Mouse (Mus musculus): ENCODE measurements around the gene Gal3st1. TPM values are rescaled to one million over a fixed set of nuclear protein-coding genes. Genes with fewer than 3 reads are reported as not detected.

The Gal3st1 gene
- polyA plus RNA-seq, 1 experiment from 2014 or later = 1.5 TPM

DNA sequence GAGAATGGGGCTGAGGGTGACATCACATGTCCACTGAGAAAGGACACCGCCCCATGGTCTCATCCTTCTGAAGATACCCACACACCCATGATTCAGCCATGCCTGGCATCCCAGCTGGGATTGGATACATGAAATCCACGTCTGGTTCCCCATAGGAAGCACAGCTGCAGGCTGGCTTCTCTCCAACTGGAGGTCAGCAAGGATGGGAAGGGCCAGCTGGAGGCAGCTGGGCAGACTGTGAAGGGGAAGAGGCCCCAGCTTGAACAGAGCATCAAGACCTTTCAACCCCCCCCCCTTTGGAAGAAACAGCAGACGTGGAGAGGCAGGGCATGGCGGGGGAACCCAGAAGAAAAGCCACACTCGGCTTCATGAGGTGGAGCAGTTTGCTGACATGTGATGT is 63.1 kb downstream of the Gal3st1 start:
- H3K27ac ChIP-seq (ENCODE audit: low read depth, low read length) = no peak overlapping the region
- no peak overlapping the region for H3K4me3 ChIP-seq (ENCODE audit: low read depth, low read length)
- H3K27me3 ChIP-seq (replicated peaks; ENCODE audit: control insufficient read depth, insufficient read depth, low read length) = no peaks in the 10 kb centered on the region
- no peaks in the 10 kb centered on the region for H3K9me3 ChIP-seq (ENCODE audit: control insufficient read depth, low read length)
- no peak for DNase-seq (ENCODE audit: low spot score)
- WGBS = 68% methylated on average over 5 of the region's 5 CpGs
- ATAC-seq (replicated peaks; ENCODE audit: low FRiP score) = no peak
- H3K4me1 ChIP-seq (replicated peaks; ENCODE audit: control insufficient read depth, insufficient read depth, low read length) = no peaks in the 10 kb centered on the region
- H3K4me2 ChIP-seq = no peak overlapping the region
- no peaks in the 10 kb centered on the region for H3K36me3 ChIP-seq (ENCODE audit: control insufficient read depth, insufficient read depth, low read length)
- no peak overlapping the region for H3K9ac ChIP-seq (ENCODE audit: low read depth, low read length)

DNA sequence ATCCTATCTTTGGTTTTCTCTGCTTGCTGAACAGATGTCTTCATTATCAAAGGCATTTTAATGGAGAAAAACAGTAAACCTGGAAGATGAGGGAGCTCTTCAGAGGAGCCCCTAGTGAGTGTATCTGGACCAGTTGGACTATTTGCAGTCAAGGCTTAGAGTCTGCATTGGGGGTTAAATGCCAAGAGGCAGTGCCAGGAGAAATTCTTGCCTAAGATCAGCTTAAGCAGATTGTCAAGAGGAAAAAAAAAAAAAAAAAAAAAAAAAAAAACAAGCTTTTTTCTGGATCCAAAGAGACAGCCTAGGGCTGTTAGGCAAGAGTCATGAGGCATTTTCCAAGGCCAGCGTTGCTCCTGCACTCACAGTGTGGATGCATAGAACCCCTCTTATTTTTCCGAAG is 64.3 kb downstream of the Gal3st1 start:
- ATAC-seq (replicated peaks; ENCODE audit: low FRiP score) = no peak
- 81% methylated on average over 2 of the region's 2 CpGs for WGBS
- no peak overlapping the region for H3K4me3 ChIP-seq (ENCODE audit: low read depth, low read length)
- no peak for DNase-seq (ENCODE audit: low spot score)
- H3K4me2 ChIP-seq = no peak overlapping the region
- no peaks in the 10 kb centered on the region for H3K27me3 ChIP-seq (replicated peaks; ENCODE audit: control insufficient read depth, insufficient read depth, low read length)
- no peaks in the 10 kb centered on the region for H3K36me3 ChIP-seq (ENCODE audit: control insufficient read depth, insufficient read depth, low read length)
- H3K9ac ChIP-seq (ENCODE audit: low read depth, low read length) = no peak overlapping the region
- no peaks in the 10 kb centered on the region for H3K4me1 ChIP-seq (replicated peaks; ENCODE audit: control insufficient read depth, insufficient read depth, low read length)
- no peaks in the 10 kb centered on the region for H3K9me3 ChIP-seq (ENCODE audit: control insufficient read depth, low read length)
- H3K27ac ChIP-seq (ENCODE audit: low read depth, low read length) = no peak overlapping the region

DNA sequence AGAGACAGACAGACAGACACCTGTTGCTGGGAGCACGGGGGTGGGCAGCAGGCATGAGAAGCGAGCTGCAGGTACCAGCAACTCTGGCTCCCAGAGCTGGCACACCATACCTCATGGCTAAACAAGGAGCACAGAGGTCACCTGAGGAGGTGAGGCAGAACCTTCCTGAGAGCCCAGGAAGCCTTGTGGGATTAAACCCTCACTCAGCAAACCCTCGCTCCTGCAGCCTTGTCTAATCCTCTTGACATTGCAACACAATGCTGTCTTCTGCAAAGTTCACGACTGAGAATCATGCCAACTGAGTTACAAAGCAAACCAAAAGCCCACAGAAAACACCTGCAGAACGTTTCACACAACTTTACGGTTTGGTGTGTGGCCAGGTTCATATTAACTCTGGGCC is 65.0 kb downstream of the Gal3st1 start:
- Histone ChIP-seq H3K4me2 (no peak overlapping the region), H3K9ac (ENCODE audit: low read depth, low read length) (no peak overlapping the region), H3K9me3 (ENCODE audit: control insufficient read depth, low read length) (no peaks in the 10 kb centered on the region), H3K36me3 (ENCODE audit: control insufficient read depth, insufficient read depth, low read length) (no peaks in the 10 kb centered on the region), H3K4me1 (replicated peaks; ENCODE audit: control insufficient read depth, insufficient read depth, low read length) (no peaks in the 10 kb centered on the region), H3K27me3 (replicated peaks; ENCODE audit: control insufficient read depth, insufficient read depth, low read length) (no peaks in the 10 kb centered on the region), H3K27ac (ENCODE audit: low read depth, low read length) (no peak overlapping the region), H3K4me3 (ENCODE audit: low read depth, low read length) (no peak overlapping the region)
- DNase-seq (ENCODE audit: low spot score) = no peak
- no peak for ATAC-seq (replicated peaks; ENCODE audit: low FRiP score)
- 79% methylated on average over 6 of the region's 6 CpGs for WGBS

Other genes starting within 250 kb of the Gal3st1 start
- 0.32 and 0.38 TPM in 2 replicates for gene Osbp2, start 119.7 kb upstream of the Gal3st1 start, polyA plus RNA-seq (2014; fragmentation: Nextera tagmentation; extraction: Ambion mirVana)
- gene 4921536K21Rik, start 88.5 kb upstream of the Gal3st1 start, polyA plus RNA-seq (2014; fragmentation: Nextera tagmentation; extraction: Ambion mirVana) = not detected in 2 replicates
- gene Dusp18, start 88.4 kb upstream of the Gal3st1 start, polyA plus RNA-seq (2014; fragmentation: Nextera tagmentation; extraction: Ambion mirVana) = 2.0 and 2.5 TPM in 2 replicates
- 0.97 and 1.4 TPM in 2 replicates for gene Slc35e4, start 69.0 kb upstream of the Gal3st1 start, polyA plus RNA-seq (2014; fragmentation: Nextera tagmentation; extraction: Ambion mirVana)
- 21.1 and 22.7 TPM in 2 replicates for gene Tcn2, start 51.5 kb upstream of the Gal3st1 start, polyA plus RNA-seq (2014; fragmentation: Nextera tagmentation; extraction: Ambion mirVana)
- gene Pes1, start 19.7 kb upstream of the Gal3st1 start, polyA plus RNA-seq (2014; fragmentation: Nextera tagmentation; extraction: Ambion mirVana) = 105 and 112 TPM in 2 replicates
- 0.16 and 0.29 TPM in 2 replicates for gene 4930556J24Rik, start 6.9 kb upstream of the Gal3st1 start, polyA plus RNA-seq (2014; fragmentation: Nextera tagmentation; extraction: Ambion mirVana)
- 0.88 and 1.1 TPM in 2 replicates for gene Sec14l4, start 47.8 kb downstream of the Gal3st1 start, polyA plus RNA-seq (2014; fragmentation: Nextera tagmentation; extraction: Ambion mirVana)
- not detected in 2 replicates for gene Sec14l3, start 81.2 kb downstream of the Gal3st1 start, polyA plus RNA-seq (2014; fragmentation: Nextera tagmentation; extraction: Ambion mirVana)
- gene Mtfp1, start 111.8 kb downstream of the Gal3st1 start, polyA plus RNA-seq (2014; fragmentation: Nextera tagmentation; extraction: Ambion mirVana) = 48.8 and 51.8 TPM in 2 replicates
- 6.2 and 6.8 TPM in 2 replicates for gene Sec14l2, start 139.8 kb downstream of the Gal3st1 start, polyA plus RNA-seq (2014; fragmentation: Nextera tagmentation; extraction: Ambion mirVana)
- gene Rnf215, start 151.6 kb downstream of the Gal3st1 start, polyA plus RNA-seq (2014; fragmentation: Nextera tagmentation; extraction: Ambion mirVana) = 10.4 and 11.6 TPM in 2 replicates
- 2.2 and 2.3 TPM in 2 replicates for gene Ccdc157, start 176.7 kb downstream of the Gal3st1 start, polyA plus RNA-seq (2014; fragmentation: Nextera tagmentation; extraction: Ambion mirVana)
- gene Sf3a1, start 176.7 kb downstream of the Gal3st1 start, polyA plus RNA-seq (2014; fragmentation: Nextera tagmentation; extraction: Ambion mirVana) = 76.0 and 76.7 TPM in 2 replicates
- gene Tbc1d10a, start 203.2 kb downstream of the Gal3st1 start, polyA plus RNA-seq (2014; fragmentation: Nextera tagmentation; extraction: Ambion mirVana) = 13.2 and 13.6 TPM in 2 replicates
- 2.0 and 2.4 TPM in 2 replicates for gene Castor1, start 234.6 kb downstream of the Gal3st1 start, polyA plus RNA-seq (2014; fragmentation: Nextera tagmentation; extraction: Ambion mirVana)